Mouse (Mus musculus): ENCODE results near the gene Nhlrc2. TPM values are rescaled to one million over a fixed set of nuclear protein-coding genes. Genes with fewer than 3 reads are reported as not detected.
A peak's percentile ranks its signal among the peaks of the same experiment; 100 is the strongest.

Gene Nhlrc2
- polyA plus RNA-seq, 1 experiment from 2014 or later: 18.4 TPM

DNA sequence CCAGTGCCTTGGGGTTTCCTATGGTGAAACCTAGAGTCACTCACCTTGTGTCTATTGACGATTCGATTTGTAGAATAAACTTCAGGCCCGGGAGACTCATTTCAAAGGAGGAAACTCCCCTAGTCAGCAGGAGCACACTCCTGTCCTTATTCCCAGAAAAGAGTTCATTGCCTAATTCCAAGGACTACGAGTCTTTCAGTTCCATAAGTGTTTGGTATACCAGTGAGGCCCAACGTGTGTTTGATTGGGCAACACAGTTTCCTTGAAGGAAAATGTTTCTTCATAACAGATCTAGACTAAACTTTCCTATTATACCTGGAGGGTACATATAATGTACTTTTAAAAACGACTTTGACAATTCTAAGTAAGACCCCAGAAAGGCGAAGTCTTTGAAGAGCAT, 73.8 kb downstream of the Nhlrc2 start:
- H3K9me3 ChIP-seq (ENCODE audit: control insufficient read depth, low read length): no peaks in the 10 kb centered on the region
- ATAC-seq (ENCODE audit: low read depth): no peak
- H3K36me3 ChIP-seq (ENCODE audit: control insufficient read depth, insufficient read depth, low read length): no peaks in the 10 kb centered on the region
- H3K27ac ChIP-seq (ENCODE audit: low read length): no peak overlapping the region
- no peak overlapping the region for H3K9ac ChIP-seq (ENCODE audit: low read length)
- 76% methylated on average over 7 of the region's 7 CpGs for WGBS
- no peaks in the 10 kb centered on the region for H3K27me3 ChIP-seq (ENCODE audit: control insufficient read depth, insufficient read depth, low read depth, low read length)
- no peak overlapping the region for H3K4me3 ChIP-seq (ENCODE audit: low read length)
- no peak overlapping the region for H3K4me2 ChIP-seq (ENCODE audit: low read depth, low read length)
- no peaks in the 10 kb centered on the region for H3K4me1 ChIP-seq (replicated peaks; ENCODE audit: control insufficient read depth, insufficient read depth, low read length)

DNA sequence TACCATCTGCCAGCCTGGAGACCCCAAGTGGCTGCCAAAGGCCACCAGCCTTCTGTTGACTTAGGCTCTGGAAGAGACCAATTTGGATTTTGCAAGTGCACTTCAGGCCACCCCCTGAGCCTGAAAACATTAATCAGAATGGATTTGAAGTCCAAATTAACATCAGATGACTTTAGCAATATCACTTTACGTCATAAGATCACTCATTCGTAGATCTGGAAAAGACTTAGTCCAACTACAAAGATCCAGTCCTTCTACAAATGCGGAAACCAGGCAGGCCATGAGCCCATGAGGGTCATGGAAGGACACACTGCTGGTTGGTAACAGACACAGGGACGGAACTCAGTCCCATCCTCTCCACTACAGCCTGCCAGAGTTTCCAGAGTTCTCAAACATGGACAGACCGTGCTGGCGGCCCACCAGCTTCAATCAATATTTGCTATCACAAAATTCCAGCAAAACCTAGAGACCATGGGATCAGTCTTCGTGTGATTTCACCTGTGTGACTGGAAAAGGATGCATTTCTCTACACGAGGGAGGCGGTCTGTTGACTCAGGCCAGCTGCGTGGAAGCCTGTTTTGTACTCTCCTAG, 79.9 kb downstream of the Nhlrc2 start:
- no peak for ATAC-seq (ENCODE audit: low read depth)
- Histone ChIP-seq H3K9me3 (ENCODE audit: control insufficient read depth, low read length) (no peaks in the 10 kb centered on the region), H3K27me3 (ENCODE audit: control insufficient read depth, insufficient read depth, low read depth, low read length) (no peaks in the 10 kb centered on the region), H3K4me3 (ENCODE audit: low read length) (no peak overlapping the region), H3K9ac (ENCODE audit: low read length) (no peak overlapping the region), H3K4me2 (ENCODE audit: low read depth, low read length) (no peak overlapping the region), H3K36me3 (ENCODE audit: control insufficient read depth, insufficient read depth, low read length) (no peaks in the 10 kb centered on the region), H3K27ac (ENCODE audit: low read length) (no peak overlapping the region), H3K4me1 (replicated peaks; ENCODE audit: control insufficient read depth, insufficient read depth, low read length) (peaks cover 12% of the 10 kb centered on the region)
- WGBS: 73% methylated on average over 10 of the region's 10 CpGs

DNA sequence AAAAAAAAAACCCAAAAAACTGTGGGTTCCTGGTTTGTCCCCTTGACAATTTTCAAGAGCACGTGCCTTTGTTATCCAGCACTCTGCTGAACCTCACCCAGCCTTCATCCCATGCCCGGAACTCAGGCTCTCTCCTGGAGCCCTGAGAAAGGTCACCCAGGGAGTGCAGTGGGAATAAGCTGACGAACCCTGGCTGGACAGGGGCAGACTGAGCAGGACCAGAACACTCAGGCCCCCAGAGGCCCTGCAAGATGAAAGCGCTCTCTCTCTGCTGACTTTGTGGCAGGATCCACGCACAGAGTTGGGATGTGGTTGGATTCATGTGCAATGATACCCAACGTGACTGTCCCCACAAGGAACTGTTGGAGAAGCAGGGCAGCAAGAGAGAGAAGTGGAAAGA, 81.6 kb downstream of the Nhlrc2 start:
- no peak for ATAC-seq (ENCODE audit: low read depth)
- no peaks in the 10 kb centered on the region for H3K9me3 ChIP-seq (ENCODE audit: control insufficient read depth, low read length)
- 83% methylated on average over 6 of the region's 6 CpGs for WGBS
- H3K27me3 ChIP-seq (ENCODE audit: control insufficient read depth, insufficient read depth, low read depth, low read length): no peaks in the 10 kb centered on the region
- no peak overlapping the region for H3K4me2 ChIP-seq (ENCODE audit: low read depth, low read length)
- H3K27ac ChIP-seq (ENCODE audit: low read length): no peak overlapping the region
- H3K4me3 ChIP-seq (ENCODE audit: low read length): no peak overlapping the region
- H3K36me3 ChIP-seq (ENCODE audit: control insufficient read depth, insufficient read depth, low read length): no peaks in the 10 kb centered on the region
- no peak overlapping the region for H3K9ac ChIP-seq (ENCODE audit: low read length)
- H3K4me1 ChIP-seq (replicated peaks; ENCODE audit: control insufficient read depth, insufficient read depth, low read length): peaks cover 12% of the 10 kb centered on the region

DNA sequence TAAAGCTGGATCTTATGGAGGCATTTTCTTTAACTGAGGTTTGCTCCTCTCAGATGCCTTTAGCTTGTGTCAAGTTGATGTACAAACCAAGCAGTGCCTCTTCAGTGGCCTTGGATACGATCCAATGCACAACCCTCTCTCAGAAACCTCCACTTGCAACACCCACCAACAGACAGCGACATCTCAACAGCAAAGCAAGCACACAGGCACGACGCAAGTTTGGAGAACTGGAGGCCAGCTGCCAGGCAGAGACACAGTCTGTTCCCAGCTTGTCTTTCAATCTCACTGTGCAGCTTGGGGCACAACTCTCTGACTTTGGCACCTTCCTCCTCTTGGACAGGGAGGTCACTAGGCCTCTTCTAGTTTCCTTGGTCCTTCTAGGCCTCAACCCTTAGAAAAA, 83.0 kb downstream of the Nhlrc2 start:
- H3K4me2 ChIP-seq (ENCODE audit: low read depth, low read length): peak overlapping the region; percentile 13; the same call in 1 of the 2 replicates
- WGBS: 19% methylated on average over 4 of the region's 4 CpGs
- peaks cover 12% of the 10 kb centered on the region for H3K4me1 ChIP-seq (replicated peaks; ENCODE audit: control insufficient read depth, insufficient read depth, low read length)
- no peaks in the 10 kb centered on the region for H3K27me3 ChIP-seq (ENCODE audit: control insufficient read depth, insufficient read depth, low read depth, low read length)
- no peaks in the 10 kb centered on the region for H3K36me3 ChIP-seq (ENCODE audit: control insufficient read depth, insufficient read depth, low read length)
- peak overlapping the region; percentile 46 for H3K9ac ChIP-seq (ENCODE audit: low read length)
- peak; percentile 57 for ATAC-seq (ENCODE audit: low read depth)
- H3K27ac ChIP-seq (ENCODE audit: low read length): peak overlapping the region; percentile 89
- H3K4me3 ChIP-seq (ENCODE audit: low read length): no peak overlapping the region
- H3K9me3 ChIP-seq (ENCODE audit: control insufficient read depth, low read length): no peaks in the 10 kb centered on the region

DNA sequence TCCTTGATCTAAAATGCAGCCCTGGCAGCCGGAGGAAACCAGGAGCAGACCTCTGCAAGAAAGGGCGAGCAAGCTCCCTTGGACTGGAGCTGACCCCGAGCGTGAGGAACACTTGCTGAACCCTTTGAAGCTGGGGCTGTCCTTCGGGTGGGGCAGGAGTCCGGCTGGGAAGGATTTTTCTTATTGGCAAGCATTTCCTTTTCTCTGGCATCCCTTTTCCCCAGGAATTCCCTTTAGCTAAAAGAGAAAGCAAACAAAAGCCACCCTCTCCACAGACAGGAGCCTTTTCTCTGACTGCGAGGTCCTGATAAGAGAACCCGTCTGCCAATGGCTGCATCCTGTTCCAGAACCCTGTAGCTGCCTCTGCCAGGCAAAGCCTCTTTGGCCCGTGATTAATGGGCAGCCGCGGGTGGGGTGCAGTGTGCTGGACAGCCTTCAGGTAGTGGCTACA, 83.4 kb downstream of the Nhlrc2 start:
- 11% methylated on average over 11 of the region's 11 CpGs for WGBS
- ATAC-seq (ENCODE audit: low read depth): peak; percentile 87
- Histone ChIP-seq H3K9ac (ENCODE audit: low read length) (peak overlapping the region; percentile 46), H3K9me3 (ENCODE audit: control insufficient read depth, low read length) (no peaks in the 10 kb centered on the region), H3K27ac (ENCODE audit: low read length) (peak overlapping the region; percentile 89), H3K4me3 (ENCODE audit: low read length) (no peak overlapping the region), H3K36me3 (ENCODE audit: control insufficient read depth, insufficient read depth, low read length) (no peaks in the 10 kb centered on the region), H3K4me1 (replicated peaks; ENCODE audit: control insufficient read depth, insufficient read depth, low read length) (peaks cover 12% of the 10 kb centered on the region), H3K4me2 (ENCODE audit: low read depth, low read length) (peak overlapping the region; percentile 13; the same call in 1 of the 2 replicates), H3K27me3 (ENCODE audit: control insufficient read depth, insufficient read depth, low read depth, low read length) (no peaks in the 10 kb centered on the region)

DNA sequence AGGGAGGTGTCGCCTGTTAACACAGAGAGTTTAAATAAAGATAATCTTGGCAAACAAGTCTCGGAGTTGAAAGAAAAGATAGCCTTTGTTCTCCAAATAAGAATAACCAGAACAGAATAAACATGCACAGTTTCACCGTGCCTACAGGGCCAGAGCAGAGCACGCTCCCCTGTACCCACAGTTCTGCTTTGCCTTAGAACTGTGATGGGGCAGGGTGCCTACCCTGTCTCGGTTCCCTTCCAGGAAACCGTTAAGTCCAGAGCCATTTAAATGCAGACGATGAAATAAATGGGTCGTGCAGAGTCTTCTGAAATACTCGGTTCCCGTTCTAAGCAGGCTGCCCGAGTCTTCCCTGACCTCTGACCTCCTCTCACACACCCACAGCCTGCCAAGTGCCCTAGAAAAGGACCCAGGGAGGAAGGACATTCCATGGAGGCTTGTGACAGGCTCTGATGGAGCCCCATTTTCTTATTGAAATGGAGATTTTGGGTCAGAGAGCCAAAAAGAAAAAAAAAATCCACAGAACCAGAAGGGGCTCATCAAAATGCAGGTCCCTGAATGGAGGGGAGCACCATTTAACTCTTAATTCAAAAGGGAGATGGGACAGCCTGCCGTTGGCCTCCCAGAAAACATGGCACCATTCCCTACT, 89.1 kb downstream of the Nhlrc2 start:
- Histone ChIP-seq H3K4me2 (ENCODE audit: low read depth, low read length) (no peak overlapping the region), H3K9ac (ENCODE audit: low read length) (no peak overlapping the region), H3K36me3 (ENCODE audit: control insufficient read depth, insufficient read depth, low read length) (no peaks in the 10 kb centered on the region), H3K27ac (ENCODE audit: low read length) (no peak overlapping the region), H3K4me3 (ENCODE audit: low read length) (no peak overlapping the region), H3K9me3 (ENCODE audit: control insufficient read depth, low read length) (no peaks in the 10 kb centered on the region), H3K27me3 (ENCODE audit: control insufficient read depth, insufficient read depth, low read depth, low read length) (no peaks in the 10 kb centered on the region), H3K4me1 (replicated peaks; ENCODE audit: control insufficient read depth, insufficient read depth, low read length) (peaks cover 3% of the 10 kb centered on the region; the same call in 1 of the 2 replicates)
- 42% methylated on average over 12 of the region's 12 CpGs for WGBS
- ATAC-seq (ENCODE audit: low read depth): no peak

DNA sequence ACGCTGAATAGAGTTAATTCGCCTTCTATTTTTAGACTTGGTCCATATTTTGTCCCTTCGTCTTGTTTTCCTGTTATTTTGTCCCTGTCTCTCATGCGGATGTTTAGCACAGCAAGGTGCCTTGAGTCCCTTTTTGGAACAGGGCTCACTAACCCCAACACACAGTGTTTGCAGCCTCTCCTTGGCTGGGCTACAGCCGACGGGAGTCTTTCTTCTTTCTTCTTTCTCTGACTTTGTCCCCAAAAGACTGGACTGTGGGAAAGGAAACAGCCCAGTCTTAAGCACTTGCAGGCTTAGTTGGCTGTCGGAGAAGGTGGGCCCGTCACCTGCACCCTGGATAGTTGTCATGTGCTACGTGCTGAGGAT, 89.6 kb downstream of the Nhlrc2 start:
- H3K4me1 ChIP-seq (replicated peaks; ENCODE audit: control insufficient read depth, insufficient read depth, low read length): 0 out of 2 replicates have a peak, but pooled peaks cover 3% of the 10 kb centered on the region
- no peaks in the 10 kb centered on the region for H3K27me3 ChIP-seq (ENCODE audit: control insufficient read depth, insufficient read depth, low read depth, low read length)
- no peak for ATAC-seq (ENCODE audit: low read depth)
- no peaks in the 10 kb centered on the region for H3K9me3 ChIP-seq (ENCODE audit: control insufficient read depth, low read length)
- H3K4me3 ChIP-seq (ENCODE audit: low read length): no peak overlapping the region
- H3K4me2 ChIP-seq (ENCODE audit: low read depth, low read length): no peak overlapping the region
- H3K36me3 ChIP-seq (ENCODE audit: control insufficient read depth, insufficient read depth, low read length): no peaks in the 10 kb centered on the region
- H3K27ac ChIP-seq (ENCODE audit: low read length): no peak overlapping the region
- 81% methylated on average over 9 of the region's 9 CpGs for WGBS
- H3K9ac ChIP-seq (ENCODE audit: low read length): no peak overlapping the region

DNA sequence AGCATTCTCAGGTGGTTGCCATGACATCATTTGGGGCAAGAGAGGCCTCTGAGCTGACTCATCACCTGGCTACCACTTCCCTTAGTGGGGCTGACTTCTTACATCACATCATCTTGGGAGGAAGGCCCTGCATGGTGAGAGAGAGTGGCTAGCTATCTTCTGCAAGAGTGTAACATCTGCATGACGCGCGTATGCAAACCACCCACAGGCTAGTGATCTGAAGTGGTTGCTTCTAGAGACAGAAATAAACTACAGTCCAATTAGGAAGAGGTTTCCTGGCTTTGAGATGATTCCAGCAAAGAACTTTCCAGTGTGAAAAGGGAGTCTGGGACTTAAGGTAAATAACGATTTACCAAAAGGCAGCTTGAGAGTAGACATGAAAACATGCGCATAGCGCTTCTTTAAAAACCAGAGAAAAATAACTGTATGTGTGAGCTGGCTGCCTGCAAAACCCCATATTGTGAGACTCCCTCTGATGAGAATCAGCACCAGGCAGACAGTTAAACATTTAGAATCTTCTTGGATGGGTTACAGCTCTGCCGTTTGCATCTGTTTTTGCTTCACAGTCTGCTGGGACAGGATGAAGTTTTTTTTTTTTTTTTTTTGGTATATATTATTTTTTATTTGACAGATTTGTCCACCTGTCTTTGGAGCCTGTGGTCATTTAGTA, 99.5 kb downstream of the Nhlrc2 start:
- Histone ChIP-seq H3K36me3 (ENCODE audit: control insufficient read depth, insufficient read depth, low read length) (no peaks in the 10 kb centered on the region), H3K4me1 (replicated peaks; ENCODE audit: control insufficient read depth, insufficient read depth, low read length) (peaks cover 12% of the 10 kb centered on the region), H3K4me3 (ENCODE audit: low read length) (no peak overlapping the region), H3K9ac (ENCODE audit: low read length) (no peak overlapping the region), H3K27ac (ENCODE audit: low read length) (no peak overlapping the region), H3K4me2 (ENCODE audit: low read depth, low read length) (no peak overlapping the region), H3K9me3 (ENCODE audit: control insufficient read depth, low read length) (no peaks in the 10 kb centered on the region), H3K27me3 (ENCODE audit: control insufficient read depth, insufficient read depth, low read depth, low read length) (no peaks in the 10 kb centered on the region)
- 84% methylated on average over 7 of the region's 7 CpGs for WGBS
- no peak for ATAC-seq (ENCODE audit: low read depth)

DNA sequence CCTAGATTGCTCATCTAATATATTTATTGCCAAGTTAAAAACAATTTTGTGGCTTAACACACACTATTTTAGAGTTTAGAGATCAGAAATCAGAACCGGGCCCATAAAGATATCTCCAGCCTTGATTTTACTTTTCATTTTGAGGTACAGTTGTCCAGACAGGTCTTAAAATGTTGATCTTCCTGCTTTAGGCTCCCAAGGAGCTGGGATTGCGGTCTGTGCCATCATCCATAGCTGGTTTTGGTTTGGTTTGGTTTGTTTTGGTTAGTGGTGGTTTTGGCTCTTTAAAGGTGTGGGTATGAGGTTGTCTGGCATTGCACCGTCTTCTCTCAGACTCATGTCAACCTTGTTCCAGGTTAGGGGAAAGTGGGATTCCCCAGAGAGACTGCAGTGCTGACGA, 103.2 kb downstream of the Nhlrc2 start:
- peak overlapping the region; percentile 72 for H3K27ac ChIP-seq (ENCODE audit: low read length)
- no peaks in the 10 kb centered on the region for H3K36me3 ChIP-seq (ENCODE audit: control insufficient read depth, insufficient read depth, low read length)
- H3K4me2 ChIP-seq (ENCODE audit: low read depth, low read length): peak overlapping the region; percentile 50
- H3K9ac ChIP-seq (ENCODE audit: low read length): no peak overlapping the region
- H3K4me1 ChIP-seq (replicated peaks; ENCODE audit: control insufficient read depth, insufficient read depth, low read length): peaks cover 17% of the 10 kb centered on the region
- H3K27me3 ChIP-seq (ENCODE audit: control insufficient read depth, insufficient read depth, low read depth, low read length): no peaks in the 10 kb centered on the region
- no peak for ATAC-seq (ENCODE audit: low read depth)
- no peak overlapping the region for H3K4me3 ChIP-seq (ENCODE audit: low read length)
- WGBS: 70% methylated on average over 4 of the region's 4 CpGs
- no peaks in the 10 kb centered on the region for H3K9me3 ChIP-seq (ENCODE audit: control insufficient read depth, low read length)

Measured in lung, embryonic 16.5 days (tissue).